Mouse (Mus musculus): ENCODE measurements around the gene Adat1.

GRCm38 (mm10) chr8:111947144-111947543 lies 45.0 kb downstream of the Adat1 start:
- TF ChIP-seq CTCF (IDR thresholded peaks at IDR 0.05; ENCODE audit: extremely low read depth, insufficient read length, insufficient replicate concordance, low read depth, low read length) (no peak), POLR2A (IDR thresholded peaks at IDR 0.05; ENCODE audit: low read depth, low read length) (no peak)

Data from small intestine, adult 2 months (tissue).